Mouse (Mus musculus) intestine, postnatal 0 days (tissue): ENCODE data around the gene Serpinb7. TPM values are rescaled to one million over a fixed set of nuclear protein-coding genes. Genes with fewer than 3 reads are reported as not detected.

Experiments
- ATAC-seq: fragments of 200-750 bp; cut with Nextera tagmentation; 2 replicates; pipeline ENCODE4 v1.8.0; 2017; ENCODE audit warnings: mild to moderate bottlenecking, moderate TSS enrichment, moderate library complexity
- H3K27ac ChIP-seq: fragments of 300-500 bp; sonication (generic); 2 replicates; pipeline ENCODE4 v1.5.1; 2014; ENCODE audit warnings: mild to moderate bottlenecking, low read depth, low read length, moderate library complexity
- H3K27me3 ChIP-seq: fragments of 300-500 bp; sonication (generic); replicated peaks from 2 replicates; pipeline ENCODE4 v1.6.1; 2014; ENCODE audit warnings: low read length, mixed read lengths; ENCODE audit not compliant: control insufficient read depth, insufficient read depth
- H3K36me3 ChIP-seq: fragments of 300-500 bp; sonication (generic); 2 replicates; pipeline ENCODE4 v1.6.1; 2014; ENCODE audit warnings: mild to moderate bottlenecking, moderate library complexity; ENCODE audit not compliant: control insufficient read depth, insufficient read depth
- H3K4me1 ChIP-seq: fragments of 300-500 bp; sonication (generic); replicated peaks from 2 replicates; pipeline ENCODE4 v1.6.1; 2014; ENCODE audit warnings: antibody characterized with exemption, low read length, mixed read lengths; ENCODE audit not compliant: control insufficient read depth, insufficient read depth
- H3K4me2 ChIP-seq: fragments of 300-500 bp; sonication (generic); replicated peaks from 2 replicates; pipeline ENCODE4 v1.6.1; 2014; ENCODE audit warnings: low read depth, mild to moderate bottlenecking, moderate library complexity
- H3K4me3 ChIP-seq: fragments of 300-500 bp; sonication (generic); 2 replicates; pipeline ENCODE4 v1.5.1; 2014; ENCODE audit warnings: low read depth, low read length
- H3K9ac ChIP-seq: fragments of 300-500 bp; sonication (generic); 2 replicates; pipeline ENCODE4 v1.6.1; 2014; ENCODE audit warnings: mild to moderate bottlenecking, low read depth, low read length
- H3K9me3 ChIP-seq: fragments of 300-500 bp; sonication (generic); 2 replicates; pipeline ENCODE4 v1.6.1; 2016; ENCODE audit warnings: mixed run types; ENCODE audit not compliant: control insufficient read depth
- CTCF ChIP-seq: sonication (generic); IDR thresholded peaks from 2 replicates; pipeline ENCODE4 v1.5.1; 2016; ENCODE audit warnings: low read depth, mild to moderate bottlenecking, control low read depth, antibody characterized with exemption, moderate library complexity
- WGBS: fragments of 180-500 bp; shearing (Covaris S2); extraction: QIAGEN DNeasy Blood & Tissue Kit; methylation state at CpG from one replicate; pipeline ENCODE4 v1.1.7; 2014; 5-methylcytosine and 5-hydroxymethylcytosine counted together
- polyA plus RNA-seq: library from polyadenylated mRNA; unstranded; fragments of >200 nt; fragmentation: Nextera tagmentation; extraction: Ambion mirVana; gene quantifications from 2 replicates; pipeline ENCODE4 v1.2.1, GENCODE M21; 2015

Serpinb7 gene
- polyA plus RNA-seq, result not detected in 2 replicates

DNA sequence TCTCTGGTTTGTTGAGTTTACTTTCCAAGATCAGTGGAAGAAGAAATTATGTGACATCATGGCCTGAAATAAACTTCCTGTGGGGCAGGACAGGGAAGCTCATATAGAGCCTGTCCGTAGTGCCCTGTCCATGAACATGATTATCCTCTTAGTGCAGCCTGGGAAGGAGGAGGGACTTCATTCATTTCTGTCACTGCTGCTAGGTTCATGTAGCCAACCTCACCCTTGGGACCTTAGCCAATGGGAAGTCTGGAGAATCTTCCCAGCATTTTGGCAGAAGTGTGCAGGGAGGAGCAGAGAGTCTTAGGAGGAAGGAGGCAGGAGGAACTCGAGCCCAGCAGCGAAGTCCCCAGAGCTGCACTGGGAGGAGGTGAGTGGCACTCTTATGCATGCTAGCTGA, at the start of gene Serpinb7:
Gene Serpinb7, plus strand, starts transcription at position 301 of the 400 bp plus-strand sequence.
- no peaks in the 10 kb centered on the region for H3K9me3 ChIP-seq
- no peak within 1 kb of the TSS for H3K9ac ChIP-seq
- no peak within 1 kb of the TSS for H3K27ac ChIP-seq
- H3K4me3 ChIP-seq, result no peak within 1 kb of the TSS
- no peaks in the 10 kb centered on the region for H3K36me3 ChIP-seq
- no peak within 1 kb of the TSS for H3K4me2 ChIP-seq
- no peaks in the 10 kb centered on the region for H3K4me1 ChIP-seq
- TF ChIP-seq CTCF, result no peak
- 76% methylated on average over 3 of the region's 3 CpGs for WGBS
- H3K27me3 ChIP-seq, result no peaks in the 10 kb centered on the region
- ATAC-seq, result no peak

DNA sequence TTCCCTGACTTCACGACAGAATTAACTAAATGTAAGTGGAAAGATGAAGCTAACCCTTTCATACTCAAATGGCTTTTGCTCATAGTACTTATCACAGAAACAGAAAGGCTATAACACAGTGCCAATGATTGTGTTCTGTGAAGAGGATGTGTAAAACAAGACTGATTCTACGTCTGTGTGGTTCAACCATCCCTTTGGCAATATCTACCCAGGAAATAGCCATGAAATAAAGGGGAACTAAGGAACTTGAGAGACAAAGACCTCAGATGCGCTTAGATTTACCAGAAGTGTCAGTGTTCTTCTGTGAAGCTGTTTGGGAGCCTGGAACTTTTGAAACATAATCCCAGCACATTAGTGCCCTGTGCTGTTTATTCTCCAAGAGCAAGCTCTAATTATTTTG, 49.1 kb upstream of the Serpinb7 start:
- Histone ChIP-seq H3K4me3 (no peak overlapping the region), H3K4me2 (no peak overlapping the region), H3K27me3 (no peaks in the 10 kb centered on the region), H3K9ac (no peak overlapping the region), H3K27ac (no peak overlapping the region), H3K4me1 (no peaks in the 10 kb centered on the region), H3K36me3 (no peaks in the 10 kb centered on the region), H3K9me3 (no peaks in the 10 kb centered on the region)
- WGBS, result 41% methylated on average over 3 of the region's 3 CpGs
- no peak for ATAC-seq
- no peak for TF ChIP-seq CTCF

DNA sequence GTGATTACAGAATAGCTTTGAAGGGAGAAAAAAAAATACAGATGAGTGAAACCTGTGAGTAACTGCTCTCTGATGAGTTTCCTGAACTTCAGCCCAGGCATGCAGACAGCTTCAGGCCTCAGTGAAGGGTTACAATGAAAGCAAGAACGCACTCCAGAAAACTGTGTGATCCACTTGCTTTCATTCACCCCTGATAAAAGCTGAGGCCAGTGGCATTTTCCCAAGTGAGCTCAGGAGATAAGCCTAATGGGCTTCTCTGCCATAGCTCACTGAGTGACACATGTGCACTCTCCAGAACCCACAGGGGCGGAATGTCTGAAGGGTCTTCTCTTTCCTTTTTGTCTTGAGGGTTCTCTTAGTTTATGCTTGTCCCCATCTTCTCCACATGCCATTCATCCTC, 48.3 kb upstream of the Serpinb7 start:
- Histone ChIP-seq H3K4me1 (no peaks in the 10 kb centered on the region), H3K4me3 (no peak overlapping the region), H3K36me3 (no peaks in the 10 kb centered on the region), H3K9ac (no peak overlapping the region), H3K4me2 (no peak overlapping the region), H3K27ac (no peak overlapping the region), H3K27me3 (no peaks in the 10 kb centered on the region), H3K9me3 (no peaks in the 10 kb centered on the region)
- no peak for ATAC-seq
- WGBS, result 72% methylated on average over 2 of the region's 2 CpGs
- no peak for TF ChIP-seq CTCF

DNA sequence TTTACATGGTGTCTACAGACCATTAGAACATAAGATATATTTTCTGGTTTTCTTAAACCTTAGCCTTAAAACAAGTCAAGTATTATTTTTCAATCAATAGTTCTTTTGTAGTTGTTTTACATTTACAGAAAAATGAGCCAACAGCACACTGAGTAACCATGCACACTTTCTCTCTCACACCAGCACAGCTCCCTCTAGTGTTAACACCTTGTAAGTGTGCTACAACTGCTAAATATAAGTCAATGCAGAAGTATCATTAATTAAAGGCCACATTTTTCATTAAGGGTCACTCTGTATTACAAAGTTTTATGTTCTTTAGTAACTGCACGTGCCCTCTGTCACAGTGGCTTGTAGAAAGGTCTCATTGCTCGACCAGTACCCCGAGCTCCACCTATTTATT, 46.4 kb upstream of the Serpinb7 start:
- WGBS, result 49% methylated on average over 3 of the region's 3 CpGs
- Histone ChIP-seq H3K36me3 (no peaks in the 10 kb centered on the region), H3K4me1 (no peaks in the 10 kb centered on the region), H3K9me3 (no peaks in the 10 kb centered on the region), H3K4me3 (no peak overlapping the region), H3K27ac (no peak overlapping the region), H3K9ac (no peak overlapping the region), H3K27me3 (no peaks in the 10 kb centered on the region), H3K4me2 (no peak overlapping the region)
- no peak for ATAC-seq
- peak; percentile 40 for TF ChIP-seq CTCF

DNA sequence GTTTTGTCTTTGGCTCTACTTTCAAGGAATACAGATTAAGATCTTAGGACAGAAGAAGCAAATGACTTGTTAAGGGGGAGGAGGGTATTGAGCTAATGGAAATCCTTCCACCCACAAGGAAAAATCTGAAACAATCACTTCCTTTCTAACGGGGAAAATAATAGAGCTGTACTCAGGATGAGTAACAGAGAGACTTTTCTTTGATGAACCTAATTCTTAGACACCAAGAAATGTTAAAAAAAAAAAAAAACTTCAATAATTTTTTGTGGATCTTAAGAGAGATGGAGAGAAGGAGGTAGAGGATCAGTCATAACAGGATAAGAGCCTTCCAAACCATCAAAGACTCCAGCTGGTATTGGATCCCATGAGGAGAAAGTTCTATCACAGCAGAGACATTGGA, 38.6 kb upstream of the Serpinb7 start, which contains the start of gene Serpinb11:
Gene Serpinb11, plus strand, starts transcription at position 301 of the 400 bp plus-strand sequence.
- Histone ChIP-seq H3K27ac (no peak within 1 kb of the TSS), H3K9me3 (no peaks in the 10 kb centered on the region), H3K4me1 (no peaks in the 10 kb centered on the region), H3K9ac (no peak within 1 kb of the TSS), H3K36me3 (no peaks in the 10 kb centered on the region), H3K4me2 (no peak within 1 kb of the TSS), H3K4me3 (no peak within 1 kb of the TSS), H3K27me3 (no peaks in the 10 kb centered on the region)
- no peak for ATAC-seq
- 50% methylated on average over 1 of the region's 1 CpGs for WGBS
- no peak for TF ChIP-seq CTCF

DNA sequence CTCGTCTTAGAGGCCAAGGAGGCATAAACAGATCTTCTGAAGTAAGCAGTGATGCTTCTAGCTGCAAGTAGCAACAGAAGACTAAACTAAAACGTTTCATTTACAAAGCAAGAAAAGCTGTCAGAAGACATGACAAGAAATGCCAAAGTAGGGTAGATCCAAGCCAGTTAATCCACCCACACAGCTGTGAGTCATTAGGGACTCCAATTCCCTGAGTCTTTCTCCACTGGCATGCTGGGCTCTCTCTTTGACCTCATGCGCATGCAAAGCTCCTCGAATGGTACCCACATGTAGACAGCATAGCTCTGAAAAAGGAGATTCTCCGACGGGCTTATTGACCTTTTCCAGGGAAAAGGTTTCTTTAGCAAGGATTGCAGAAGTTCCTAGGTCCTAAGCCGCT, 33.5 kb upstream of the Serpinb7 start:
- no peaks in the 10 kb centered on the region for H3K36me3 ChIP-seq
- no peaks in the 10 kb centered on the region for H3K4me1 ChIP-seq
- H3K9ac ChIP-seq, result no peak overlapping the region
- H3K9me3 ChIP-seq, result no peaks in the 10 kb centered on the region
- no peak overlapping the region for H3K4me3 ChIP-seq
- H3K27ac ChIP-seq, result no peak overlapping the region
- H3K4me2 ChIP-seq, result no peak overlapping the region
- TF ChIP-seq CTCF, result no peak
- H3K27me3 ChIP-seq, result no peaks in the 10 kb centered on the region
- no peak for ATAC-seq
- 71% methylated on average over 7 of the region's 7 CpGs for WGBS

DNA sequence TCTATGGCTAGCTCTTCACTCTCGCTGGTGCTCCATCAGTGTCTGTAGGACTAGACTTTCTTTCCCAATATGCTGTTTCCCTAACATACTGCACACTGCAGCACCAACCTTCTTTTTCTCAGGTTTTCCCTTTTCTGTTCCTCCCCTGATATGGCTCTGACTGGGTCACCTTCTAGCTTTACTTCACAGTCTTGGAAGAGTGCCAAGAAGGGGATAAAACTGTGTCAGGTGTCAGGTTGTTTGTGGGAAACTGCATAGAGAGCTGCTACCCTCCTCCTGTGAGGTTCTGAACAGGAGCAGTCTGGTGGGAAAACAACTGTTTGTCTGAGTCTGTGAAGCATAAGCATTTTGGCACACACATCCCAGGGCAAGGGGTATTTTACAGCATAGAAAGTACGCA, 30.5 kb upstream of the Serpinb7 start:
- no peaks in the 10 kb centered on the region for H3K36me3 ChIP-seq
- no peaks in the 10 kb centered on the region for H3K4me1 ChIP-seq
- no peaks in the 10 kb centered on the region for H3K9me3 ChIP-seq
- no peaks in the 10 kb centered on the region for H3K27me3 ChIP-seq
- H3K4me2 ChIP-seq, result no peak overlapping the region
- no peak overlapping the region for H3K9ac ChIP-seq
- WGBS, result 81% methylated on average over 2 of the region's 2 CpGs
- TF ChIP-seq CTCF, result no peak
- no peak overlapping the region for H3K27ac ChIP-seq
- no peak for ATAC-seq
- no peak overlapping the region for H3K4me3 ChIP-seq
